8 mouse cellular contexts compared by ENCODE assay signal in the genomic region with DNA sequence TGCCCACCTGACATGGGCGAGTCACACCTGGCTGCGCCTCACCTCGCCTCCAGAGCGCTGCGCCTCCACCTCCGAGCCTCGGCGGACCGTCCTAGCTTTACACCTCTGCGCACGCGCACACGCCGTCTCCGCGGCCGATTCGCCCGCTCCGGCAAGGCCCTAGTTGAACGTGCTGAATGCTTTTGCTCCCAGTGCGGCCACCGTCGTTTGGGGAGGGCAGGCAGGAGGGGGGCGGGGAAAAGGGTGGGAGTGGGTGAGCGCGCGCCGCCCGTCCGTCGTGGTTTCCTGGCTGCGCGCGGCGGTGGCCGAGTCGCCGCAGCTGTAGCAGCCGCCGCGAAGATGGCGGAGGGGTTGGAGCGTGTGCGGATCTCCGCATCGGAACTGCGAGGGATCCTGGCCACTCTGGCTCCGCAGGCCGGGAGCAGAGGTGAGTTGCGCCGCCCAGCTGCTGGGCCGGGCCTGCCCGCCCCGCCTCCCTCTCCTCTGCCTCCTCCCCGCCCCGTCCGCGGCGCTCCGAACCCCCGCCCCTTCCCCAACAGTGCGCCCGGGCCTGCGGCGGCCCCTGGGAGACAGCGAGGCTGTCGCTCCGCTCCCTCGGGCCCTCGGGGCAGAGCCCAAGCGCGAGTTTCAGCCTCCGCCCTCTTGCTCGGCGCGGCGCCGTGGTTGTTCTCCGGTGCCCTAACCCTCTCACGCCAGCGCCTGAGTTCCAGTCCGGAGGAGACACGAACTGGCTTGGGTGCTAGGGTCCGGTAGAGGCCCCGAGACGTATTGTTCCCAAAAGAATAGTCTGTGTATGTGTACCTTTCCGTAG. TPM values are rescaled to one million over a fixed set of nuclear protein-coding genes. Genes with fewer than 3 reads are reported as not detected.
DNase-seq lines count a peak whose midpoint lies in the region; ATAC-seq lines count a peak whose summit lies in the region.

A gene (plus strand): TSS at position 247 of the 811 bp plus-strand sequence.
A gene (minus strand): TSS at position 372 of the 811 bp plus-strand sequence.

- peak; percentile 98 for DNase-seq in CD4-positive, CD25-positive, alpha-beta regulatory T cell, adult 2 months (ENCODE audit: low read depth, low spot score)
- DNase-seq in fat pad, adult 2 months (ENCODE audit: extremely low read depth, low read depth, low spot score), result peak; percentile 45
- DNase-seq in kidney, postnatal 10 days, result peak; percentile 98
- peak; percentile 91 to 94 for DNase-seq in natural killer cell, adult 2 months (ENCODE audit: low spot score in 2 of 2)

- H3K4me2 ChIP-seq in heart, embryonic 13.5 days, result peak within 1 kb of the TSS; percentile 80
- peak within 1 kb of the TSS; percentile 82 for H3K4me2 ChIP-seq in liver, embryonic 12.5 days
- H3K4me2 ChIP-seq in stomach, embryonic 15.5 days, result peak within 1 kb of the TSS; percentile 64

- peaks cover 14% of the 10 kb centered on the region for H3K36me3 ChIP-seq in heart, embryonic 13.5 days
- H3K36me3 ChIP-seq in liver, embryonic 12.5 days, result peaks cover 14% of the 10 kb centered on the region
- H3K36me3 ChIP-seq in stomach, embryonic 15.5 days, result peaks cover 8% of the 10 kb centered on the region; the same call in 1 of the 2 replicates

- ATAC-seq in heart, embryonic 13.5 days (ENCODE audit: extremely low read depth, insufficient number of reproducible peaks, low FRiP score, low TSS enrichment), result peak; percentile 93
- peak; percentile 96 for ATAC-seq in liver, embryonic 12.5 days
- peak; percentile 96 for ATAC-seq in stomach, embryonic 15.5 days (ENCODE audit: insufficient read depth, low FRiP score, low read depth)

- peak within 1 kb of the TSS; percentile 96 for H3K9ac ChIP-seq in heart, embryonic 13.5 days
- peak within 1 kb of the TSS; percentile 95 for H3K9ac ChIP-seq in liver, embryonic 12.5 days
- peak within 1 kb of the TSS; percentile 90 for H3K9ac ChIP-seq in stomach, embryonic 15.5 days

- no peaks in the 10 kb centered on the region for H3K27me3 ChIP-seq in heart, embryonic 13.5 days (replicated peaks)
- no peaks in the 10 kb centered on the region for H3K27me3 ChIP-seq in liver, embryonic 12.5 days (replicated peaks)
- H3K27me3 ChIP-seq in stomach, embryonic 15.5 days (replicated peaks), result no peaks in the 10 kb centered on the region

- H3K4me3 ChIP-seq in brown adipose tissue, adult 24 weeks (ENCODE audit: insufficient read depth, low read depth, low read length), result peak within 1 kb of the TSS; percentile 94
- peak within 1 kb of the TSS; percentile 95 for H3K4me3 ChIP-seq in heart, embryonic 13.5 days
- H3K4me3 ChIP-seq in liver, embryonic 12.5 days, result peak within 1 kb of the TSS; percentile 98
- H3K4me3 ChIP-seq in stomach, embryonic 15.5 days (replicated peaks), result peak within 1 kb of the TSS; percentile 82

- WGBS in heart, embryonic 13.5 days, result under 1% methylated on average over 64 of the region's 88 CpGs
- under 1% methylated on average over 82 of the region's 88 CpGs for WGBS in liver, embryonic 12.5 days (ENCODE audit: insufficient replicate concordance)
- under 1% methylated on average over 78 of the region's 88 CpGs for WGBS in stomach, embryonic 15.5 days

- peak within 1 kb of the TSS; percentile 93 for H3K27ac ChIP-seq in brown adipose tissue, adult 24 weeks (replicated peaks; ENCODE audit: low read depth, low read length)
- peak within 1 kb of the TSS; percentile 99 for H3K27ac ChIP-seq in heart, embryonic 13.5 days (replicated peaks)
- peak within 1 kb of the TSS; percentile 98 for H3K27ac ChIP-seq in liver, embryonic 12.5 days
- H3K27ac ChIP-seq in stomach, embryonic 15.5 days, result peak within 1 kb of the TSS; percentile 100

- peaks cover 5% of the 10 kb centered on the region; the same call in 1 of the 2 replicates for H3K4me1 ChIP-seq in brown adipose tissue, adult 24 weeks (ENCODE audit: control insufficient read depth, insufficient read depth, insufficient read length, low read length)
- H3K4me1 ChIP-seq in heart, embryonic 13.5 days, result peaks cover 23% of the 10 kb centered on the region
- peaks cover 41% of the 10 kb centered on the region for H3K4me1 ChIP-seq in liver, embryonic 12.5 days
- peaks cover 12% of the 10 kb centered on the region for H3K4me1 ChIP-seq in stomach, embryonic 15.5 days

- no peaks in the 10 kb centered on the region for H3K9me3 ChIP-seq in heart, embryonic 13.5 days
- no peaks in the 10 kb centered on the region for H3K9me3 ChIP-seq in liver, embryonic 12.5 days (replicated peaks)
- no peaks in the 10 kb centered on the region for H3K9me3 ChIP-seq in stomach, embryonic 15.5 days

RNA-seq across cellular contexts. Expression of the first gene that starts in this region (rescaled TPM):
- polyA plus RNA-seq in brown adipose tissue, adult 24 weeks (2012; ENCODE audit: insufficient read depth, insufficient read length, missing spikeins), result 4.8 and 6.6 TPM in 2 replicates
- polyA plus RNA-seq in heart, embryonic 13.5 days (2015; fragmentation: Nextera tagmentation; extraction: Ambion mirVana), result 11.0 and 11.3 TPM in 2 replicates
- 7.7 and 7.8 TPM in 2 replicates for polyA plus RNA-seq in liver, embryonic 12.5 days (2016; fragmentation: Nextera tagmentation; extraction: Ambion mirVana)
- 14.4 and 16.3 TPM in 2 replicates for polyA plus RNA-seq in stomach, embryonic 15.5 days (2015; fragmentation: Nextera tagmentation; extraction: Ambion mirVana)

RNA-seq across cellular contexts. Expression of the second gene that starts in this region (rescaled TPM):
- 31.1 and 47.4 TPM in 2 replicates for polyA plus RNA-seq in brown adipose tissue, adult 24 weeks (2012; ENCODE audit: insufficient read depth, insufficient read length, missing spikeins)
- polyA plus RNA-seq in heart, embryonic 13.5 days (2015; fragmentation: Nextera tagmentation; extraction: Ambion mirVana), result 16.6 and 17.4 TPM in 2 replicates
- polyA plus RNA-seq in liver, embryonic 12.5 days (2016; fragmentation: Nextera tagmentation; extraction: Ambion mirVana), result 4.9 and 6.5 TPM in 2 replicates
- polyA plus RNA-seq in stomach, embryonic 15.5 days (2015; fragmentation: Nextera tagmentation; extraction: Ambion mirVana), result 16.8 and 17.3 TPM in 2 replicates

Comparison
In these comparisons a context has a peak if more than half of its experiments do, and no peak if none do; other contexts are left out.
1. Peak in every context shown above with its lines: DNase-seq, ATAC-seq, H3K4me3 ChIP-seq and H3K27ac ChIP-seq.
2. DNase-seq: peak in every context shown above with its lines; median percentile 98 in CD4-positive, CD25-positive, alpha-beta regulatory T cell, adult 2 months; 98 in kidney, postnatal 10 days; 92 in natural killer cell, adult 2 months; 45 in fat pad, adult 2 months.